Mouse (Mus musculus) intestine, postnatal 0 days (tissue): ENCODE measurements around the gene Dnal4. TPM values are rescaled to one million over a fixed set of nuclear protein-coding genes. Genes with fewer than 3 reads are reported as not detected.

Source experiments
- ATAC-seq: fragments of 200-750 bp; cut with Nextera tagmentation; 2 replicates; pipeline ENCODE4 v1.8.0; 2017; ENCODE audit warnings: mild to moderate bottlenecking, moderate TSS enrichment, moderate library complexity
- H3K27ac ChIP-seq: fragments of 300-500 bp; sonication (generic); 2 replicates; pipeline ENCODE4 v1.5.1; 2014; ENCODE audit warnings: mild to moderate bottlenecking, low read depth, low read length, moderate library complexity
- H3K27me3 ChIP-seq: fragments of 300-500 bp; sonication (generic); replicated peaks from 2 replicates; pipeline ENCODE4 v1.6.1; 2014; ENCODE audit warnings: low read length, mixed read lengths; ENCODE audit not compliant: control insufficient read depth, insufficient read depth
- H3K36me3 ChIP-seq: fragments of 300-500 bp; sonication (generic); 2 replicates; pipeline ENCODE4 v1.6.1; 2014; ENCODE audit warnings: mild to moderate bottlenecking, moderate library complexity; ENCODE audit not compliant: control insufficient read depth, insufficient read depth
- H3K4me1 ChIP-seq: fragments of 300-500 bp; sonication (generic); replicated peaks from 2 replicates; pipeline ENCODE4 v1.6.1; 2014; ENCODE audit warnings: antibody characterized with exemption, low read length, mixed read lengths; ENCODE audit not compliant: control insufficient read depth, insufficient read depth
- H3K4me2 ChIP-seq: fragments of 300-500 bp; sonication (generic); replicated peaks from 2 replicates; pipeline ENCODE4 v1.6.1; 2014; ENCODE audit warnings: low read depth, mild to moderate bottlenecking, moderate library complexity
- H3K4me3 ChIP-seq: fragments of 300-500 bp; sonication (generic); 2 replicates; pipeline ENCODE4 v1.5.1; 2014; ENCODE audit warnings: low read depth, low read length
- H3K9ac ChIP-seq: fragments of 300-500 bp; sonication (generic); 2 replicates; pipeline ENCODE4 v1.6.1; 2014; ENCODE audit warnings: mild to moderate bottlenecking, low read depth, low read length
- H3K9me3 ChIP-seq: fragments of 300-500 bp; sonication (generic); 2 replicates; pipeline ENCODE4 v1.6.1; 2016; ENCODE audit warnings: mixed run types; ENCODE audit not compliant: control insufficient read depth
- CTCF ChIP-seq: sonication (generic); IDR thresholded peaks from 2 replicates; pipeline ENCODE4 v1.5.1; 2016; ENCODE audit warnings: low read depth, mild to moderate bottlenecking, control low read depth, antibody characterized with exemption, moderate library complexity
- WGBS: fragments of 180-500 bp; shearing (Covaris S2); extraction: QIAGEN DNeasy Blood & Tissue Kit; methylation state at CpG from one replicate; pipeline ENCODE4 v1.1.7; 2014; 5-methylcytosine and 5-hydroxymethylcytosine counted together
- polyA plus RNA-seq: library from polyadenylated mRNA; unstranded; fragments of >200 nt; fragmentation: Nextera tagmentation; extraction: Ambion mirVana; gene quantifications from 2 replicates; pipeline ENCODE4 v1.2.1, GENCODE M21; 2015

Gene Dnal4
- polyA plus RNA-seq, 1 experiment from 2014 or later = 19.5 TPM

DNA sequence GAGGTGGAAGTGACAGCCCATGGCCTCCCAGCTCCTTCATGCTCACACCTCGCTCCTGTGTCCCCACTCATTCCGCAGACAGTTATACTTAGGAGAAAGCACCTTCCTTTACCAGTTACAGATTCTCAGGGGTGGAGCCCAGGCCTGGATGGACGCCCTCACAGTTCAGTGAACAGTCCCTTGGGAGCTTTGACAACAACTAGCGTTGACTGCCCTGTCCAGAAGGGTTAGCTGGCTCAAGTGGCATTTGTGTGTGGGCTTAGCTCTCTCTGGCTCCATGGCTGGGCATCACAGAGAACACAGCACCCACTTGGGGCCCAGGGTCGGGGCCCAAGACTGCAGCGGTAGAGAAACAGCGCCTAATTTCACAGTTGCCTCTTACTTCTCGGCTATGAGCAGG lies 43.3 kb downstream of the Dnal4 start:
- Histone ChIP-seq H3K9ac (no peak overlapping the region), H3K36me3 (peaks cover 75% of the 10 kb centered on the region), H3K4me2 (no peak overlapping the region), H3K9me3 (no peaks in the 10 kb centered on the region), H3K27me3 (no peaks in the 10 kb centered on the region), H3K4me3 (no peak overlapping the region), H3K27ac (no peak overlapping the region), H3K4me1 (no peaks in the 10 kb centered on the region)
- no peak for TF ChIP-seq CTCF
- WGBS = 85% methylated on average over 8 of the region's 8 CpGs
- ATAC-seq = no peak

DNA sequence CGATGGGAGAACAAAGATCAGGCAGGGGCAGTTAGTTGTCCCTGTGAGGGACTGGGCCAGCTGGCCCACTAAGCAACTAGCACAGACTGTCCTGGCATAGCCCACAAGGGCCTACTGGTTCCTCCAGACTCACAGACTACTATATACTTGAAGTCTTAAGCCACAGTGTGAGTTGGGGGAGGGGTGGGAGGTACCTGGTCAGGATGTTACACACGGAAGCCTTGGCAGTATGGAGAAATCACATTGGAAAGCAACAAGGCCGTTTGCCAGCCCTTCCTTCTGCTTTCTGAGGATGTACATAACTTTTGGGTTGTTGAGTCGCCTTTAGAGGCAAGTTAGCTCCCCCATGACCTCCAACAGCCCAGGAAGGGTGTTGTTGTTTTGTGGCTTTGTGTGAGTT lies 44.0 kb downstream of the Dnal4 start:
- no peak for TF ChIP-seq CTCF
- no peak for ATAC-seq
- Histone ChIP-seq H3K27me3 (no peaks in the 10 kb centered on the region), H3K27ac (no peak overlapping the region), H3K4me2 (no peak overlapping the region), H3K9ac (no peak overlapping the region), H3K4me3 (no peak overlapping the region), H3K9me3 (no peaks in the 10 kb centered on the region), H3K4me1 (no peaks in the 10 kb centered on the region), H3K36me3 (peaks cover 75% of the 10 kb centered on the region)
- 75% methylated on average over 4 of the region's 4 CpGs for WGBS

DNA sequence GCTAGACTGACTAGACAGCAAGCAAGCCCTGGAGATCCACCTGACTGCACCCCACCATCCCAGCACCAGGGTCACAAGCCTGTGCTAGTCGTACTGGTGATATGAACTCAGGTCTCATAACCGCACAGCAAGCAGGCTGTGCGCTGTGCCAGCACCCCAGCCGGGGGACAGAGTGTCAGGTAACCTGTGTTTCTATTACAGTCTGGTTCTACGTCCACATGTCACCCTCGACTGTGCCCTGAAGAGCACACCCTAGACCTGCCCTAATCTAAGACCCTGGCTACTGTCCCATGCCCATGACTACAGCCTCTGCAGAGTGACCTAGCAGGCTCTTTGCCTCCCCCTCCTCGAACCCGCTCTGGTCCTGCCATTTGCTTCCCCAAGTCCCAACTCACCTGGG lies 44.5 kb downstream of the Dnal4 start:
- H3K4me1 ChIP-seq = no peaks in the 10 kb centered on the region
- peaks cover 73% of the 10 kb centered on the region for H3K36me3 ChIP-seq
- H3K27me3 ChIP-seq = no peaks in the 10 kb centered on the region
- no peak overlapping the region for H3K27ac ChIP-seq
- no peak overlapping the region for H3K9ac ChIP-seq
- H3K4me2 ChIP-seq = no peak overlapping the region
- ATAC-seq = no peak
- H3K9me3 ChIP-seq = no peaks in the 10 kb centered on the region
- H3K4me3 ChIP-seq = no peak overlapping the region
- WGBS = 93% methylated on average over 8 of the region's 8 CpGs
- TF ChIP-seq CTCF = no peak

DNA sequence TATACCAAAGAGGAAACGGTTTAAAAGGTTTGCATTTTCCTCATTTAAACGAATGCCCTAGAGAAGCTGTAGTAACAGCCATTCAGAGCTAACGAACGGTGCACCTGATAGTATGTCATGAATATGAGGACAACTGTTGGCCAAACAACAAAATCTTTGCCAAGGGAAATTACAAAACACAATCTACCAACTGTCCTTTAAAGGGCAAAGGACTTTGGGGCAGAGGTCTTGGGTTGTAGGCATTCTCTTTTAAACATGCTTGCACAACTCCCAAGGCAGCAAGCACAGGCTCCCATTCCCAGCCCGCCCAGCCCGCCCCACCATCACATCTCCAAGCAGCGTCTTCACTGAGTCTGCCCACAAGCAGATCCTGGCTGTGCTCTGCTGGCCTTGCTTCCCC lies 46.1 kb downstream of the Dnal4 start:
- Histone ChIP-seq H3K4me2 (no peak overlapping the region), H3K4me1 (no peaks in the 10 kb centered on the region), H3K9me3 (no peaks in the 10 kb centered on the region), H3K27ac (no peak overlapping the region), H3K27me3 (no peaks in the 10 kb centered on the region), H3K36me3 (peaks cover 67% of the 10 kb centered on the region), H3K4me3 (no peak overlapping the region), H3K9ac (no peak overlapping the region)
- WGBS = 89% methylated on average over 7 of the region's 7 CpGs
- no peak for ATAC-seq
- TF ChIP-seq CTCF = no peak

DNA sequence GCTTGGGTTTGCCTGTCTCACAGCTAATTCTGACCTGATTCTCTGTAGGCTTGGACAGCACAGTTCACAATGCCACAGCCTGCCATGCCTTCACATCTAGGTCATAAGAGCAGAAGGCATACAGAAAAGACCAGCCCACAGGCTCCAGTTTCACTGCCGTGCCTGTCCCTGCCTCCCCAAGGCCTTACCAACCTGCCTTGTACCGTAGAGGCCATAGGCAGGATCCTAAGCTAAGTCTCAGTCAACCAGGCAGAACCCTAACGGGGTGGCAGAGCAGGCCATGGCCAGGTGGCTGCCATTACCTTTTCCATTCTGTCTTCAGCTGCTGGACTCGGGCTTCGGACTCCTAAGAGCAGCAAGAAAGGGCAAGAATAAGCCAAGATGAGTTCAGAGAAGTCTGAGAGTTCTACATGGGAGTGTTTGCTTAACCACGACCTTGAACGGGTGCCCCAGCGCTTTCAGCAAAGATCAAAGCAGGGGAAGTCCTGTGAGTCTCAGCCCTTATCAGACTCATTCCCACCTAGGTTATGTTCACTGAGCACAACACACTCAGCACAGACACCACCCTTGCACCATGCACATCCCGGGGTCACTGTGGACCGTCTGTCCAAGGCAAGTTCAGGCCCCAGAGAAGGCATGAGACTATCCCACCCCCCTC lies 48.8 kb downstream of the Dnal4 start:
- TF ChIP-seq CTCF = no peak
- no peaks in the 10 kb centered on the region for H3K9me3 ChIP-seq
- peaks cover 64% of the 10 kb centered on the region for H3K36me3 ChIP-seq
- no peak overlapping the region for H3K4me3 ChIP-seq
- no peak overlapping the region for H3K9ac ChIP-seq
- H3K4me1 ChIP-seq = no peaks in the 10 kb centered on the region
- H3K27me3 ChIP-seq = no peaks in the 10 kb centered on the region
- H3K27ac ChIP-seq = no peak overlapping the region
- 46% methylated on average over 10 of the region's 10 CpGs for WGBS
- H3K4me2 ChIP-seq = no peak overlapping the region
- no peak for ATAC-seq

- Histone ChIP-seq H3K4me2 (no peak overlapping the region), H3K4me1 (no peaks in the 10 kb centered on the region), H3K27me3 (no peaks in the 10 kb centered on the region), H3K27ac (no peak overlapping the region), H3K9ac (no peak overlapping the region), H3K9me3 (no peaks in the 10 kb centered on the region), H3K4me3 (no peak overlapping the region), H3K36me3 (peaks cover 58% of the 10 kb centered on the region)
- ATAC-seq = no peak
- WGBS = 84% methylated on average over 5 of the region's 5 CpGs
- TF ChIP-seq CTCF = no peak
These were observed 49.3 kb downstream of the Dnal4 start for GRCm38 (mm10) chr15:79728311-79728710.

DNA sequence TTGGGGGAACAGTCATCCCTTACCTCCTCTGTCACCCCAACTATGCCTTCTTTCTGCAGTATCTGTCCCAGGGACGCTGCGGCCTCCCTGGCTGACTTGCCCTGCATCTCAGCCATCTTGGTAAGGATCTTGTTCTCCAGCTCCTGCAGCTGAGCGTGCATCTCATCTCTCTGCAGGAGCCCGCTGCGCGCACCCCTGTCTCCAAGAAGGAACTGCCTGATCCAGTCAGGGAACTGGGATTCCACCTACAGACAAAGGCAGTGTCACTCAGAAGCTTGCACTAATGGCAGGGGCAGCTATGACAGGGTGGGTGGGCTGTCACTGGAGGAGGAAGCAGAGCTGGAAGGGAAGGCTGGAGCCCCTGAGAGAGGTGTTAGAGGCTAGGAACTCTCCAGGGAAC lies 49.8 kb downstream of the Dnal4 start:
- no peak overlapping the region for H3K9ac ChIP-seq
- H3K4me3 ChIP-seq = no peak overlapping the region
- ATAC-seq = no peak
- no peak overlapping the region for H3K27ac ChIP-seq
- H3K9me3 ChIP-seq = no peaks in the 10 kb centered on the region
- WGBS = 88% methylated on average over 6 of the region's 6 CpGs
- H3K4me2 ChIP-seq = no peak overlapping the region
- peaks cover 53% of the 10 kb centered on the region for H3K36me3 ChIP-seq
- TF ChIP-seq CTCF = no peak
- H3K4me1 ChIP-seq = no peaks in the 10 kb centered on the region
- H3K27me3 ChIP-seq = no peaks in the 10 kb centered on the region
